ENCODE assay signal across 9 mouse cellular contexts in the genomic region with DNA sequence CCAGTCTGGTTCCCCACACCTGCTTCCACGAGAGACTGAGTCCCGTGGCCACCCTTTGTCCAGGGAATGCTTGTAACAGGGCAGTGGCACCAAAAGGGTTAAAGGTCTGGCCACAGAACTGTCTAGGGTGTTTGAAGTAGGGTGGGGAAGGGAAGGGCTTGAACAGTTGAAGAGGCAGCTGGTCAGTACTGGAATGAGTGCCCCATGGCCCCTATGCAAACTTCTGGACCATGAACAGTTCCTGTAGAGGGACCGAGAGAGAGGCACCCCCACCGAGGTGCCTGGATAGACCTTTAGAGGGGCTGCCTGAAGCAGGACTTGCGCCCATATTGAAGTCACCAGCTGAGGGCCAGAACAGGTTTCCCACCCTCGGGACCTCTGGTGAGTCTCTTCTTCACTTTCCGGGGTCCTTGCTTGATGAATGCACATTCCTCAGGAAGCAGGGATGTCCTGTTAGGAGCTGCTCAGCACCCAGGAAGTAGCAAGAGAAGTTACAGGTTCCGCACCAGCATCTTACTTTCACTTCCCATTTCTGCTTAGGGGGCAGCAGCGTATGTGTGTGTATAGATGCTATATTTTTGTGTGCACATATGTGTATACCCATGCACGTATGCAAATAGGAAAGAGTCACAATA. TPM values are rescaled to one million over a fixed set of nuclear protein-coding genes. Genes with fewer than 3 reads are reported as not detected.
DNase-seq lines count a peak whose midpoint lies in the region; ATAC-seq and TF ChIP-seq lines count a peak whose summit lies in the region.
"Had no signal": no experiment of that assay in that cellular context is flagged by ENCODE, and none has a peak within 500 bp of the region (broad histone marks: within the 10 kb centered on the region; RNA-seq: fewer than 3 reads in every experiment).

No protein-coding gene starts in this region.

- no peak overlapping the region for H3K9ac ChIP-seq in lung, embryonic 14.5 days
- H3K9ac ChIP-seq: midbrain, embryonic 13.5 days had no signal

- H3K27ac ChIP-seq in lung, embryonic 14.5 days (ENCODE audit: low read depth): peak overlapping the region; percentile 80
- H3K27ac ChIP-seq: midbrain, embryonic 13.5 days had no signal

- WGBS in lung, embryonic 14.5 days: 61% methylated on average over 10 of the region's 10 CpGs

- H3K36me3 ChIP-seq in lung, embryonic 14.5 days (ENCODE audit: insufficient read depth): peaks cover 7% of the 10 kb centered on the region

- H3K4me1 ChIP-seq in lung, embryonic 14.5 days (ENCODE audit: insufficient read depth): peaks cover 14% of the 10 kb centered on the region

- H3K9me3 ChIP-seq in lung, embryonic 14.5 days (ENCODE audit: low read depth, low read length): no peaks in the 10 kb centered on the region
- H3K9me3 ChIP-seq: midbrain, embryonic 13.5 days had no signal

- DNase-seq in T-cell, adult 2 months (ENCODE audit: low spot score): peak; percentile 32
- no peak for DNase-seq in lung, embryonic 14.5 days
- peak; percentile 40 to 61 for DNase-seq in spleen, adult 18-20 months
- no peak for DNase-seq in layer of hippocampus, postnatal 25 days (ENCODE audit: extremely low spot score in 1 of 2, low spot score in 1 of 2)
- no peak for DNase-seq in cerebellum, adult 11-12 months
- no peak for DNase-seq in left cerebral cortex, postnatal 10 days (ENCODE audit: extremely low spot score in 1 of 2, low spot score in 2 of 2)
- DNase-seq in embryo, embryonic 9.5 days (ENCODE audit: extremely low spot score): no peak

- ATAC-seq in CD4-positive, CD25-positive, alpha-beta regulatory T cell, adult 4 months: peak; percentile 58
- ATAC-seq in lung, embryonic 14.5 days (ENCODE audit: insufficient read depth): no peak
- ATAC-seq: midbrain, embryonic 13.5 days had no signal

- no peaks in the 10 kb centered on the region for H3K27me3 ChIP-seq in lung, embryonic 14.5 days (ENCODE audit: insufficient read depth, low read length)
- H3K27me3 ChIP-seq: midbrain, embryonic 13.5 days had no signal

- intact Hi-C loops in left cerebral cortex, postnatal 10 days (cut with DNase I): no loop called here

- TF ChIP-seq CTCF in lung, embryonic 14.5 days (IDR thresholded peaks at IDR 0.05; ENCODE audit: low read depth): no peak

- H3K4me3 ChIP-seq in lung, embryonic 14.5 days (ENCODE audit: low read depth, low read length): no peak overlapping the region
- H3K4me3 ChIP-seq: midbrain, embryonic 13.5 days had no signal

- peak overlapping the region; percentile 15; the same call in 1 of the 2 replicates for H3K4me2 ChIP-seq in lung, embryonic 14.5 days
- H3K4me2 ChIP-seq: midbrain, embryonic 13.5 days had no signal

RNA-seq across cellular contexts. Expression of gene Arhgef2, which starts 12.7 kb away (rescaled TPM):
- 10 to 100 TPM; 36.5 to 48.6 TPM for polyA plus RNA-seq in CD4-positive, CD25-positive, alpha-beta regulatory T cell, adult 4 months (2017; shearing (Covaris generic))
- polyA plus RNA-seq in lung, embryonic 14.5 days (2014; fragmentation: Nextera tagmentation; extraction: Ambion mirVana): 115 and 127 TPM in 2 replicates
- 100 to 1,000 TPM; 232 to 289 TPM for total RNA-seq in layer of hippocampus, postnatal 25 days (2021)
- total RNA-seq in left cerebral cortex, postnatal 10 days (2021): 100 to 1,000 TPM; 257 to 264 TPM

RNA-seq across cellular contexts. Expression of gene Ssr2, which starts 17.4 kb away (rescaled TPM):
- 100 to 1,000 TPM; 160 to 161 TPM for polyA plus RNA-seq in CD4-positive, CD25-positive, alpha-beta regulatory T cell, adult 4 months (2017; shearing (Covaris generic))
- 278 and 285 TPM in 2 replicates for polyA plus RNA-seq in lung, embryonic 14.5 days (2014; fragmentation: Nextera tagmentation; extraction: Ambion mirVana)
- total RNA-seq in layer of hippocampus, postnatal 25 days (2021): 100 to 1,000 TPM in 1 of 2 experiments, 10 to 100 TPM in 1; 93.9 to 108 TPM
- total RNA-seq in left cerebral cortex, postnatal 10 days (2021): 100 to 1,000 TPM; 127 to 128 TPM

RNA-seq across cellular contexts. Expression of gene Ubqln4, which starts 39.5 kb away (rescaled TPM):
- 10 to 100 TPM; 11.9 to 12.0 TPM for polyA plus RNA-seq in CD4-positive, CD25-positive, alpha-beta regulatory T cell, adult 4 months (2017; shearing (Covaris generic))
- polyA plus RNA-seq in lung, embryonic 14.5 days (2014; fragmentation: Nextera tagmentation; extraction: Ambion mirVana): 64.9 and 68.5 TPM in 2 replicates
- 100 to 1,000 TPM; 113 to 114 TPM for total RNA-seq in layer of hippocampus, postnatal 25 days (2021)
- 10 to 100 TPM; 78.8 to 82.6 TPM for total RNA-seq in left cerebral cortex, postnatal 10 days (2021)

RNA-seq across cellular contexts. Expression of gene Lamtor2, which starts 40.2 kb away (rescaled TPM):
- polyA plus RNA-seq in CD4-positive, CD25-positive, alpha-beta regulatory T cell, adult 4 months (2017; shearing (Covaris generic)): 100 to 1,000 TPM; 197 to 234 TPM
- 77.6 and 93.9 TPM in 2 replicates for polyA plus RNA-seq in lung, embryonic 14.5 days (2014; fragmentation: Nextera tagmentation; extraction: Ambion mirVana)
- 100 to 1,000 TPM in 1 of 2 experiments, 10 to 100 TPM in 1; 99.5 to 115 TPM for total RNA-seq in layer of hippocampus, postnatal 25 days (2021)
- total RNA-seq in left cerebral cortex, postnatal 10 days (2021): 100 to 1,000 TPM; 109 to 110 TPM

RNA-seq across cellular contexts. Expression of gene Rab25, which starts 45.0 kb away (rescaled TPM):
- polyA plus RNA-seq in CD4-positive, CD25-positive, alpha-beta regulatory T cell, adult 4 months (2017; shearing (Covaris generic)): not detected
- 21.3 and 22.1 TPM in 2 replicates for polyA plus RNA-seq in lung, embryonic 14.5 days (2014; fragmentation: Nextera tagmentation; extraction: Ambion mirVana)
- total RNA-seq in layer of hippocampus, postnatal 25 days (2021): not detected
- total RNA-seq in left cerebral cortex, postnatal 10 days (2021): not detected
- polyA plus RNA-seq: midbrain, embryonic 13.5 days had no signal

Comparison
In these comparisons a context has a peak if more than half of its experiments do, and no peak if none do; other contexts are left out.
1. DNase-seq: peak in T-cell, adult 2 months (single experiment) and spleen, adult 18-20 months (2 of 2); none in lung, embryonic 14.5 days (single experiment), layer of hippocampus, postnatal 25 days (0 of 2), cerebellum, adult 11-12 months (single experiment), left cerebral cortex, postnatal 10 days (0 of 2) and embryo, embryonic 9.5 days (single experiment).